Mouse (Mus musculus) intestine, postnatal 0 days (tissue): ENCODE data around the gene Dhdh. TPM values are rescaled to one million over a fixed set of nuclear protein-coding genes. Genes with fewer than 3 reads are reported as not detected.
"Not testable (repeated sequence)": the region's sequence is repeated elsewhere in the genome, so short reads cannot be mapped to it uniquely, and the experiment has no call there.

Experiments
- ATAC-seq: fragments of 200-750 bp; cut with Nextera tagmentation; 2 replicates; pipeline ENCODE4 v1.8.0; 2017; ENCODE audit warnings: mild to moderate bottlenecking, moderate TSS enrichment, moderate library complexity
- H3K27ac ChIP-seq: fragments of 300-500 bp; sonication (generic); 2 replicates; pipeline ENCODE4 v1.5.1; 2014; ENCODE audit warnings: mild to moderate bottlenecking, low read depth, low read length, moderate library complexity
- H3K27me3 ChIP-seq: fragments of 300-500 bp; sonication (generic); replicated peaks from 2 replicates; pipeline ENCODE4 v1.6.1; 2014; ENCODE audit warnings: low read length, mixed read lengths; ENCODE audit not compliant: control insufficient read depth, insufficient read depth
- H3K36me3 ChIP-seq: fragments of 300-500 bp; sonication (generic); 2 replicates; pipeline ENCODE4 v1.6.1; 2014; ENCODE audit warnings: mild to moderate bottlenecking, moderate library complexity; ENCODE audit not compliant: control insufficient read depth, insufficient read depth
- H3K4me1 ChIP-seq: fragments of 300-500 bp; sonication (generic); replicated peaks from 2 replicates; pipeline ENCODE4 v1.6.1; 2014; ENCODE audit warnings: antibody characterized with exemption, low read length, mixed read lengths; ENCODE audit not compliant: control insufficient read depth, insufficient read depth
- H3K4me2 ChIP-seq: fragments of 300-500 bp; sonication (generic); replicated peaks from 2 replicates; pipeline ENCODE4 v1.6.1; 2014; ENCODE audit warnings: low read depth, mild to moderate bottlenecking, moderate library complexity
- H3K4me3 ChIP-seq: fragments of 300-500 bp; sonication (generic); 2 replicates; pipeline ENCODE4 v1.5.1; 2014; ENCODE audit warnings: low read depth, low read length
- H3K9ac ChIP-seq: fragments of 300-500 bp; sonication (generic); 2 replicates; pipeline ENCODE4 v1.6.1; 2014; ENCODE audit warnings: mild to moderate bottlenecking, low read depth, low read length
- H3K9me3 ChIP-seq: fragments of 300-500 bp; sonication (generic); 2 replicates; pipeline ENCODE4 v1.6.1; 2016; ENCODE audit warnings: mixed run types; ENCODE audit not compliant: control insufficient read depth
- CTCF ChIP-seq: sonication (generic); IDR thresholded peaks from 2 replicates; pipeline ENCODE4 v1.5.1; 2016; ENCODE audit warnings: low read depth, mild to moderate bottlenecking, control low read depth, antibody characterized with exemption, moderate library complexity
- WGBS: fragments of 180-500 bp; shearing (Covaris S2); extraction: QIAGEN DNeasy Blood & Tissue Kit; methylation state at CpG from one replicate; pipeline ENCODE4 v1.1.7; 2014; 5-methylcytosine and 5-hydroxymethylcytosine counted together
- polyA plus RNA-seq: library from polyadenylated mRNA; unstranded; fragments of >200 nt; fragmentation: Nextera tagmentation; extraction: Ambion mirVana; gene quantifications from 2 replicates; pipeline ENCODE4 v1.2.1, GENCODE M21; 2015

The Dhdh gene
- polyA plus RNA-seq, 1 experiment from 2014 or later = 1.1 TPM

DNA sequence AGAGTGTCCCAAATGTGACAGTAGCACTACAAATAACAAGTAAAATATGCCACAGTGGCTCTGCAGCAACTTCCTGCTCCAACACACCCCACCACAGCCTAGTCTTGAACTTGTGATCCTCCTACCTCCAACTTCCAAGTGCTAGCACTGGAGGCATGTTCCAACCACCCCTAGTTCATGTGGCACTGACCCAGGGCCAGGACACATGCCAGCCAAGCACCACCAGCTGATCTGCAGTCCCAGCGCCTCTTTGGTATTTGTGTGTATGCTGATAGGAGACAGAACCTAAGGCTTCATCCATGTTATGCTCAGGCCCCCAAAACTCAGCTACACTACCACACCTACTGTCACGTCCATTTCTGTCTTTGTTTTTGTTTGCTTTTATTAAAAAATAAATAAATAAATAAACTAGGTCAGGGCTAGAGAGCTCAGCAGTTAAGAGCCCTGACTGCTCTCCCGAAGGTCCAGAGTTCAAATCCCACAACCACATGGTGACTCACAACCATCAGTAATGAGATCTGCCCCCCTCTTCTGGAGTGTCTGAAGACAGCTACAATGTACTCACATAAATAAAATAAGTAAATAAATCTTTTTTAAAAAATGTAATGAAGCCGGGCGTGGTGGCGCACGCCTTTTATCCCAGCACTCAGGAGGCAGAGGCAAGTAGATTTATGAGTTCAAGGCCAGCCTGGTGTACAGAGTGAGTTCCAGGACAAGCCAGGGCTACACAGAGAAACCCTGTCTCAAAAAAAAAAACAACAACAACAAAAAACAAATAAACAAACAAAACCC lies 24.4 kb downstream of the Dhdh start:
- no peaks in the 10 kb centered on the region for H3K27me3 ChIP-seq
- peaks cover 21% of the 10 kb centered on the region for H3K36me3 ChIP-seq
- no peak overlapping the region for H3K9ac ChIP-seq
- H3K4me3 ChIP-seq = no peak overlapping the region
- 0 out of 2 replicates have a peak, but pooled peaks cover 14% of the 10 kb centered on the region for H3K4me1 ChIP-seq
- no peak overlapping the region for H3K4me2 ChIP-seq
- no peak for TF ChIP-seq CTCF
- no peak overlapping the region for H3K27ac ChIP-seq
- no peak for ATAC-seq
- no peaks in the 10 kb centered on the region for H3K9me3 ChIP-seq
- WGBS = 90% methylated on average over 7 of the region's 7 CpGs

DNA sequence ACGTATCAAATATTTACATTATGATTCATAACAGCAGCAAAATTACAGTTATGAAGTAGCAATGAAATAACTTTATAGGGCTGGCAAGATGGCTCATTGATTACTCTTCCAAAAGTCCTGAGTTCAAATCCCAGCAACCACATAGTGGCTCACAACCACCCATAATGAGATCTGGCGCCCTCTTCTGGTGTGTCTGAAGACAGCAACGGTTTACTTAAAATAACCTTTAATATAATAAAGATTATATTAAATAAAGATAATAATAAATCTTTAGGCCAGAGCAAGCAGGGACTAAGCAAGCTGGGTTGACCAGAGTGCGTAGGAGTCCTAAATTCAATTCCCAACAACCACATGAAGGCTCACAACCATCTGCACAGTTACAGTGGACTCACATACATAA lies 25.7 kb downstream of the Dhdh start:
- 0 out of 2 replicates have a peak, but pooled peaks cover 14% of the 10 kb centered on the region for H3K4me1 ChIP-seq
- WGBS = 73% methylated on average over 4 of the region's 4 CpGs

DNA sequence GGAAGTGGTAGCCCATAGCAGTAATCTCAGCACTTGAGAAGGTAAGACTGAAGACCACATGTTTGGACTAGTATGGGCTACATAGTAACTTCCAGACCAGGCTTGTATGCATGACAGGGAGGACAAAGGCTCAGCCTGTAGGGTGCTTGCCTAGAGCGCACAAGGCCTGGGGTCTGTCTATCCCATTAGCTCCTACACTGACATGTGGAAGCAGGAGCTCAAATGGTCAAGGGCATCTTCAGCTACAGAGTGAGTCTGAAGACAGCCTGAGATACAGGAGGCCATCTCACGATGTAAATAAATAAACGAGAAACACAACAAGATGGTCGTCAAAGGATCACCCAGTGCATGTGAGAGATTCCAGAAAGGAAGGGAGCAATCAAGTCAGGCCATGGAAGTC lies 26.3 kb downstream of the Dhdh start:
- H3K4me1 ChIP-seq = 0 out of 2 replicates have a peak, but pooled peaks cover 14% of the 10 kb centered on the region
- H3K27ac ChIP-seq = peak overlapping the region; percentile 94; the same call in 1 of the 2 replicates
- no peak for ATAC-seq
- no peak overlapping the region for H3K9ac ChIP-seq
- H3K36me3 ChIP-seq = peaks cover 37% of the 10 kb centered on the region
- no peaks in the 10 kb centered on the region for H3K27me3 ChIP-seq
- WGBS = 86% methylated on average over 4 of the region's 4 CpGs
- no peak for TF ChIP-seq CTCF
- no peaks in the 10 kb centered on the region for H3K9me3 ChIP-seq
- H3K4me3 ChIP-seq = no peak overlapping the region
- H3K4me2 ChIP-seq = no peak overlapping the region

More for the DNA sequence above, 25.7 kb downstream of the Dhdh start:
- not testable (repeated sequence) for H3K4me2 ChIP-seq, H3K27me3 ChIP-seq, H3K9ac ChIP-seq, H3K4me3 ChIP-seq, H3K27ac ChIP-seq, H3K9me3 ChIP-seq, ATAC-seq
- TF ChIP-seq CTCF = peak; percentile 43; the same call in 1 of the 2 replicates
- H3K36me3 ChIP-seq = peaks cover 32% of the 10 kb centered on the region

DNA sequence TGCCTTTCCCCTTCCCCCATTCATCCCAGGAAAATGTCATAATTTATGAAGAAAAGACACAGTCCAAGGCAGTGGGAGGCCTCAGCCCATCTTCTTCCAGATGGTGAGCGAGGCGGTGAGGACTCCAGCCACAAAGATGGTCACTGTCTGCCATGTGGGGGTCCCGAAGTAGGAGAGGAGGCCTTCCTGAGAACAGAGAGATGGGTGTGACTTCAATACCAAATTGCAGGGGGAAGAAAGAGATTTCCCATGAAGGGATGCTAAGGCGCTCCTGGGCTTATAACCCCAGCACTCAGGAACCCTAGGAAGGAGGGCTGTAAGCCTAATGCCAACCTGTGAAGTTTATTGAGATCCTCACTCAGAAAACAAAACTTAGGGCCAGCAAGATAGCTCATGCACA lies 26.8 kb downstream of the Dhdh start:
- ATAC-seq = no peak
- Histone ChIP-seq H3K36me3 (peaks cover 43% of the 10 kb centered on the region), H3K4me2 (peak overlapping the region; percentile 65), H3K4me3 (no peak overlapping the region), H3K27ac (peak overlapping the region; percentile 94), H3K9ac (no peak overlapping the region), H3K9me3 (no peaks in the 10 kb centered on the region), H3K27me3 (no peaks in the 10 kb centered on the region), H3K4me1 (0 out of 2 replicates have a peak, but pooled peaks cover 14% of the 10 kb centered on the region)
- 87% methylated on average over 4 of the region's 4 CpGs for WGBS
- TF ChIP-seq CTCF = no peak

DNA sequence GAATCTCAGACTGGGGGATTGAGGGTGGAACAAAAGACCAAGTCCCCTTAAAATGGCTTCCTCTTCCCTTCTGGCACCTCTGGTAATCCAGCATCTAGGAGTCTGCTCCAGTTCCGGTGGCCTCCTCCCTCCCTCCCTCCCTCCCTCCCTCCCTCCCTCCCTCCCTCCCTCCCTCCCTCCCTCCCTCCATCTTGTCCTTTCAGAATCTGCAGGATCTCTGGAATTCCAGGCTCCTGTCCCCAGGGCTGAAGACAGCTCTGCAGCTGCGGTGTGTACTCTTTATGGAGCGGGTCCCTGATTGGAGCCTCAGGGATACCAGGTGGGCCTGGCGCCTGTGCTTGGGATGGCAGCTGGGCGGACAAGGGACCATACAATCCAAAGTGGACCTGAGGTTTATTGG lies 27.3 kb downstream of the Dhdh start:
- no peaks in the 10 kb centered on the region for H3K9me3 ChIP-seq
- no peak for TF ChIP-seq CTCF
- no peak overlapping the region for H3K4me3 ChIP-seq
- ATAC-seq = 0 out of 2 replicates have a peak, but pooled peaks have one; percentile 0
- H3K27ac ChIP-seq = peak overlapping the region; percentile 94
- peaks cover 45% of the 10 kb centered on the region for H3K36me3 ChIP-seq
- peak overlapping the region; percentile 65 for H3K4me2 ChIP-seq
- H3K9ac ChIP-seq = peak overlapping the region; percentile 51; the same call in 1 of the 2 replicates
- H3K4me1 ChIP-seq = 0 out of 2 replicates have a peak, but pooled peaks cover 14% of the 10 kb centered on the region
- no peaks in the 10 kb centered on the region for H3K27me3 ChIP-seq
- 44% methylated on average over 4 of the region's 5 CpGs for WGBS

DNA sequence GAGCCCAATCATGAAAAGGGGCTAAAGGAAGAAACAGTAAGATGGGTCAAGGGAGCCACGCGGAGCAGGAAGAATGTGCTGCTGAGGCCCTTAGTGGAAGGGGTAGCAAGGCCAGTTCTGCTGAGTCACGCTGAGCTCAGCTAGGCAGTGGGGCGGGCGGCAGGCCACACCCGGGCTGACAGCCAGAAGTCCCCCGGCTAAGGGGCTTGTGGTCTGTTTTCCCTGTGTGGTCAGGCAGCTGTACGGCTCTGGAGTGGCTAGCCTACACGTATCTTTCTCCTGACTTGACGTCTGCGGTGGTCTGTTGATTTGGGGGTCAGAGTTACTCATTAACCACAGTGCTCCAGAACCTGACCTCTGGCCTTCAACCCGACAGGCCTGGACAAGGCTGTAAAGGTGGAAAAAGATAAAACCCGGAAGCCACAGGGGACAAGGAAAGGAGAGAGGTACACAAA lies 27.7 kb downstream of the Dhdh start:
- H3K4me3 ChIP-seq = peak overlapping the region; percentile 74

More for the DNA sequence above, 27.7 kb downstream of the Dhdh start:
- H3K9me3 ChIP-seq = no peaks in the 10 kb centered on the region
- peak overlapping the region; percentile 51; the same call in 1 of the 2 replicates for H3K9ac ChIP-seq
- H3K27me3 ChIP-seq = no peaks in the 10 kb centered on the region
- 3% methylated on average over 13 of the region's 13 CpGs for WGBS
- no peak for TF ChIP-seq CTCF
- peak overlapping the region; percentile 94 for H3K27ac ChIP-seq
- peak overlapping the region; percentile 65 for H3K4me2 ChIP-seq
- 0 out of 2 replicates have a peak, but pooled peaks cover 11% of the 10 kb centered on the region for H3K4me1 ChIP-seq
- peaks cover 45% of the 10 kb centered on the region for H3K36me3 ChIP-seq
- ATAC-seq = peak; percentile 50
